Mouse (Mus musculus) liver, embryonic 14.5 days (tissue): ENCODE measurements around the gene Ifngr1. TPM values are rescaled to one million over a fixed set of nuclear protein-coding genes. Genes with fewer than 3 reads are reported as not detected.

Experiments
- ATAC-seq: fragments of 200-750 bp; cut with Nextera tagmentation; 2 replicates; pipeline ENCODE4 v1.8.0; 2017; ENCODE audit warnings: moderate number of reproducible peaks, mild to moderate bottlenecking, moderate library complexity; ENCODE audit not compliant: insufficient read depth
- DNase-seq, 3 experiments: peaks; one replicate each; pipeline ENCODE4 v3.0.0-alpha.2; 2012 to 2013; ENCODE audit warnings: low read depth in 3 of 3, low spot score in 3 of 3
- H3K27ac ChIP-seq: fragments of 300-500 bp; sonication (generic); 2 replicates; pipeline ENCODE4 v1.5.1; 2014; ENCODE audit warnings: moderate library complexity, mild to moderate bottlenecking, control low read depth, inconsistent platforms
- H3K27me3 ChIP-seq: fragments of 300-500 bp; sonication (generic); 2 replicates; pipeline ENCODE4 v1.6.1; 2014; ENCODE audit warnings: mild to moderate bottlenecking, low read length, moderate library complexity; ENCODE audit not compliant: control insufficient read depth, insufficient read depth
- H3K36me3 ChIP-seq: fragments of 300-500 bp; sonication (generic); replicated peaks from 2 replicates; pipeline ENCODE4 v1.6.1; 2014; ENCODE audit warnings: low read depth; ENCODE audit not compliant: control insufficient read depth, insufficient read depth
- H3K4me1 ChIP-seq, 2 experiments: fragments of 200-500 bp in 1 of 2; fragments of 300-500 bp in 1 of 2; sonication (generic) in 1 of 2; replicated peaks; 2 replicates each; pipeline ENCODE4 v1.6.1; 2012 to 2014; ENCODE audit warnings: antibody characterized with exemption in 1 of 2, inconsistent platforms in 1 of 2, low read length in 1 of 2; ENCODE audit not compliant: control insufficient read depth in 2 of 2, insufficient read depth in 2 of 2
- H3K4me2 ChIP-seq: fragments of 300-500 bp; sonication (generic); 2 replicates; pipeline ENCODE4 v1.6.1; 2014; ENCODE audit warnings: low read depth, mild to moderate bottlenecking, control low read depth, moderate library complexity
- H3K4me3 ChIP-seq, 2 experiments: fragments of 200-500 bp in 1 of 2; fragments of 300-500 bp in 1 of 2; sonication (generic) in 1 of 2; 2 replicates each; pipeline ENCODE4 v1.5.1; 2012 to 2014; ENCODE audit warnings: low read depth in 2 of 2, low read length in 2 of 2, mild to moderate bottlenecking in 2 of 2, control low read depth in 1 of 2, inconsistent platforms in 1 of 2, moderate library complexity in 1 of 2; ENCODE audit not compliant: insufficient read depth in 1 of 2
- H3K9ac ChIP-seq: fragments of 300-500 bp; sonication (generic); replicated peaks from 2 replicates; pipeline ENCODE4 v1.6.1; 2014; ENCODE audit warnings: mild to moderate bottlenecking, control low read depth, moderate library complexity
- H3K9me3 ChIP-seq: fragments of 300-500 bp; sonication (generic); 2 replicates; pipeline ENCODE4 v1.6.1; 2016; ENCODE audit warnings: low read length, mixed read lengths; ENCODE audit not compliant: control insufficient read depth
- CTCF ChIP-seq: IDR thresholded peaks from 2 replicates; pipeline ENCODE4 v1.5.1; 2016; ENCODE audit warnings: antibody characterized with exemption, low read depth, control low read depth
- EP300 ChIP-seq: IDR thresholded peaks from 2 replicates; pipeline ENCODE4 v1.6.1; 2016; ENCODE audit warnings: antibody characterized with exemption, low read depth
- whole genome bisulfite sequencing: fragments of 180-500 bp; shearing (Covaris S2); extraction: QIAGEN DNeasy Blood & Tissue Kit; methylation state at CpG from one replicate; pipeline ENCODE4 v1.1.7; 2014; ENCODE audit not compliant: insufficient replicate concordance; 5-methylcytosine and 5-hydroxymethylcytosine counted together
- polyA plus RNA-seq, 2 experiments: library from polyadenylated mRNA; depleted of rRNA in 1 of 2; stranded (reverse) in 1 of 2; unstranded in 1 of 2; fragments of >200 nt; fragmentation: Nextera tagmentation in 1 of 2; extraction: Ambion mirVana in 1 of 2; gene quantifications; 2 replicates each; pipeline versions ENCODE4 v1.2.1 to v1.2.3; 2012 to 2014

Ifngr1 gene
- polyA plus RNA-seq, 2 experiments = 17.1 to 39.5 TPM

DNA sequence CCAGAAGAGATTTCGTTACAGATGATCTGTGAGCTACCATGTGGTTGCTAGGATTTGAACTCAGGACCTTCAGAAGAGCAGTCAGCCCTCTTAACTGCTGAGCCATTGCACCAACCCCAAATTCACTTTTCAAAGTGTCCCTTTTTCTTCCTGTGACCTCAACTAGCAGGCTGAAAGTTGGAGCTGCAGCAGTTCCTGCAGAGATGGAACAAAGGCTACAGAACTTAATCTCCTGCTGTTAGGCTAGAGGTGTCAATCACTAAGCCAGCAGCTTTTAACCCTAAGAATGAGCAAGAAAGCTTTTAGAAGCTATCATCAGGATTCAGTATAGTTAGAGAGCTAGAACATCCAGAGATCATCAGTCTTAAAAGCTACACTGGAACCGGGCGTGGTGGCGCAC, 24.3 kb upstream of the Ifngr1 start:
- H3K4me1 ChIP-seq = peaks cover 0 to 8% of the 10 kb centered on the region in 2 experiments; a peak in 1 of 4 replicates

DNA sequence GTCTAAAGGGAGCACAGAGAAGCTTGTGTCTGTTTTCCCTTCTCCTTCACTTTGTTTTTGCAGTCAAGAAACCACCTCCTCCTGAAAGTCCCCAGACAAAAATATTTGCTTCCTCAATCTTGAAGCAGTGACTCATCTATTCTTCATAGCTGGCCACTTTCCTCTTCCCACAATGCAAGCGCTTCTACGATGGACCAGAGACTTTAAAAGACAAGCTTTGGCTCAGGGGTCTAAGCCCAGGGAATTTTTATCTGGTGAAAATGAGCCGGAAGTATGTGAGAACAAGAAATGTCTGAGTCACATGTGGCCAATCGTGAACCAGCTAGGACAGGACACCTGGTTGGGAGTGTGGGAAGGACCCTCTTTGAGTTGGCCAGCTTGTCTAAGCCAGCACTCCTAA, 21.5 kb upstream of the Ifngr1 start:
- Histone ChIP-seq H3K4me1 (peaks cover 0 to 8% of the 10 kb centered on the region in 2 experiments; a peak in 1 of 4 replicates), H3K27me3 (no peaks in the 10 kb centered on the region), H3K9me3 (no peaks in the 10 kb centered on the region), H3K36me3 (no peaks in the 10 kb centered on the region), H3K4me2 (no peak overlapping the region), H3K9ac (no peak overlapping the region), H3K4me3 (no peak overlapping the region), H3K27ac (no peak overlapping the region)
- no peak for ATAC-seq
- no peak for DNase-seq
- TF ChIP-seq CTCF = no peak
- no peak for TF ChIP-seq EP300
- 16% methylated on average over 4 of the region's 4 CpGs for WGBS

More for the DNA sequence above, 24.3 kb upstream of the Ifngr1 start:
- Histone ChIP-seq H3K27me3 (no peaks in the 10 kb centered on the region), H3K9me3 (no peaks in the 10 kb centered on the region), H3K27ac (no peak overlapping the region), H3K4me2 (no peak overlapping the region), H3K9ac (no peak overlapping the region), H3K36me3 (no peaks in the 10 kb centered on the region), H3K4me3 (no peak overlapping the region)
- no peak for TF ChIP-seq CTCF
- no peak for TF ChIP-seq EP300
- WGBS = 79% methylated on average over 4 of the region's 4 CpGs
- DNase-seq (no peak), ATAC-seq (no peak)

DNA sequence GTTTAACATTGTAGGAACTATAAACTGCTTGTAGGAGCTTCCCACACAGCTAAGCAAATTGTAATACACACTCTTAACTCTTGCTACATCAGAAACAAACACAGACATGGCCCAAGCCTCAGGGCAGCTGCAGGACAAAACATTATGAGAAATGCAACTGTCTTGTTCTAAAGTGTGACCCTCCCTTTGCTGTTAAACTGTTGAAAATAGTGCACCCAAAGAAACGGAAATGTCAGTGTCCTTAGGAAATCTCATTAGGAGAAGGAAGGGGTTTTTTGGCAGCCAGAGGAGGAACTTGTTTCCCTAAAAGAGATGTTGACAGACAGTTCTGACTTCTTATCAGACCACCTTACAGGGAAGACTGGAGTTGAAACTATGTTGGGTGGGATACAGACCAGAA, 21.0 kb upstream of the Ifngr1 start:
- Histone ChIP-seq H3K27ac (no peak overlapping the region), H3K9me3 (no peaks in the 10 kb centered on the region), H3K27me3 (no peaks in the 10 kb centered on the region), H3K9ac (no peak overlapping the region), H3K4me2 (no peak overlapping the region), H3K4me3 (no peak overlapping the region), H3K36me3 (no peaks in the 10 kb centered on the region), H3K4me1 (peaks cover 0 to 8% of the 10 kb centered on the region in 2 experiments; a peak in 1 of 4 replicates)
- DNase-seq (no peak), ATAC-seq (no peak)
- TF ChIP-seq EP300 (no peak), CTCF (no peak)
- WGBS = 22% methylated on average over 1 of the region's 1 CpGs

DNA sequence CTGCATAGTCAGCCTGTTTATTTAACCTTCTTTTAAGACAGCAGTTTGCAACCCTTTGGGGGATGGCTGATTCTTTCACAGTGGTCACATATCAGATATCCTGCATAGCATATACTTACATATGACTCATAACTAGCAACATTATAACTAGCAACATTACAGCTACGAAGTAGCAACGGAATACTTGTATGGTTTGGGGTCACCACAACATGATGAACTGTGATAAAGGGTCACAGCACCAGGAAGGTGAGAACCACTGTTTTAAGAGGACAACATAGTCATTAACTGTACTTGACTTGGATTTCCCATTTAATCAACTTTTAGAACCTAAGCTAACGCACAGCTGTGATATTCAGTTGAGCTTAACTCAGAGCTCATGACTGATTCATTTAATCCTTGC, 14.2 kb upstream of the Ifngr1 start:
- no peaks in the 10 kb centered on the region for H3K9me3 ChIP-seq
- H3K4me2 ChIP-seq = no peak overlapping the region
- no peak overlapping the region for H3K9ac ChIP-seq
- 65% methylated on average over 3 of the region's 3 CpGs for WGBS
- H3K27ac ChIP-seq = no peak overlapping the region
- no peaks in the 10 kb centered on the region for H3K27me3 ChIP-seq
- H3K36me3 ChIP-seq = no peaks in the 10 kb centered on the region
- no peak for DNase-seq
- no peak for ATAC-seq
- TF ChIP-seq EP300 = no peak
- no peak for TF ChIP-seq CTCF
- H3K4me3 ChIP-seq = no peak overlapping the region
- H3K4me1 ChIP-seq = peaks cover 1 to 13% of the 10 kb centered on the region in 2 experiments; a peak in 3 of 4 replicates

DNA sequence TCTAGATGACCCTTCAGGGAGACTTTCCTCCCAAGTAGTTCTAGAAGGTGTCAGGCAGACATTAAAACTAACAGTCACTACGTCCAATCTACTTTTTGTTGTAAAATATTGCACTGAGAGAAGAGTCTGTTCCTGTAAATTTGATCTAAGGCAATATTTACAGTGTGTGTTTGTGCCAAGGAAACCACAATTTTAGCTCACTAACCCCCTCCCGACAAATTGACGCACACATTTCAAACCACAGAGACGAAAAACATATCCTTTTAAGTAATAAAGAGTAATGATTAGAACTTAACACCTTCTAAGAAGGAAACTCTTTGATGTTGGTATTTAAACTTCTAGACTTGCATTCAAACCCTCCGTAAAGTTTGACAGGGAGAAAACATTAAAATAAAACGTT, 13.7 kb upstream of the Ifngr1 start:
- Histone ChIP-seq H3K4me3 (no peak overlapping the region), H3K36me3 (no peaks in the 10 kb centered on the region), H3K27ac (no peak overlapping the region), H3K4me2 (no peak overlapping the region), H3K4me1 (peaks cover 6 to 17% of the 10 kb centered on the region in 2 experiments), H3K9ac (no peak overlapping the region), H3K27me3 (no peaks in the 10 kb centered on the region), H3K9me3 (no peaks in the 10 kb centered on the region)
- ATAC-seq (no peak), DNase-seq (no peak)
- 52% methylated on average over 6 of the region's 6 CpGs for WGBS
- TF ChIP-seq EP300 = no peak
- TF ChIP-seq CTCF = no peak
